Mouse (Mus musculus): ENCODE results near the gene Rassf3. TPM values are rescaled to one million over a fixed set of nuclear protein-coding genes. Genes with fewer than 3 reads are reported as not detected.

Gene Rassf3
- polyA plus RNA-seq, 1 experiment: 2.0 TPM

GRCm38 (mm10) chr10:121506731-121507583, 30.8 kb upstream of the Rassf3 start:
- Histone ChIP-seq H3K27ac (ENCODE audit: control insufficient read depth, insufficient read depth, low read depth, low read length) (no peak overlapping the region; the same call in 1 of the 2 replicates), H3K4me1 (ENCODE audit: control insufficient read depth, insufficient read depth, low read length) (peaks cover 24% of the 10 kb centered on the region), H3K4me3 (ENCODE audit: control insufficient read depth, low read depth, low read length) (peak overlapping the region; percentile 5; the same call in 1 of the 2 replicates), H3K27me3 (ENCODE audit: control insufficient read depth, insufficient read depth, low read length) (no peaks in the 10 kb centered on the region), H3K36me3 (ENCODE audit: control insufficient read depth, insufficient read depth, low read length) (no peaks in the 10 kb centered on the region)
- TF ChIP-seq CTCF (IDR thresholded peaks at IDR 0.05; ENCODE audit: control insufficient read depth, insufficient read depth, insufficient replicate concordance, low read depth, low read length): no peak
- TF ChIP-seq POLR2A (IDR thresholded peaks at IDR 0.05; ENCODE audit: control insufficient read depth, low read depth, low read length): no peak

GRCm38 (mm10) chr10:121505929-121506328, 29.8 kb upstream of the Rassf3 start:
- TF ChIP-seq POLR2A (IDR thresholded peaks at IDR 0.05; ENCODE audit: control insufficient read depth, low read depth, low read length): no peak
- TF ChIP-seq CTCF (IDR thresholded peaks at IDR 0.05; ENCODE audit: control insufficient read depth, insufficient read depth, insufficient replicate concordance, low read depth, low read length): no peak
- H3K27me3 ChIP-seq (ENCODE audit: control insufficient read depth, insufficient read depth, low read length): no peaks in the 10 kb centered on the region
- no peaks in the 10 kb centered on the region for H3K36me3 ChIP-seq (ENCODE audit: control insufficient read depth, insufficient read depth, low read length)
- H3K4me3 ChIP-seq (ENCODE audit: control insufficient read depth, low read depth, low read length): no peak overlapping the region; the same call in 1 of the 2 replicates
- H3K4me1 ChIP-seq (ENCODE audit: control insufficient read depth, insufficient read depth, low read length): peaks cover 27% of the 10 kb centered on the region
- no peak overlapping the region for H3K27ac ChIP-seq (ENCODE audit: control insufficient read depth, insufficient read depth, low read depth, low read length)

GRCm38 (mm10) chr10:121504973-121505911, 29.1 kb upstream of the Rassf3 start:
- peak; percentile 33; the same call in 1 of the 2 replicates for TF ChIP-seq POLR2A (IDR thresholded peaks at IDR 0.05; ENCODE audit: control insufficient read depth, low read depth, low read length)
- TF ChIP-seq CTCF (IDR thresholded peaks at IDR 0.05; ENCODE audit: control insufficient read depth, insufficient read depth, insufficient replicate concordance, low read depth, low read length): no peak
- Histone ChIP-seq H3K27me3 (ENCODE audit: control insufficient read depth, insufficient read depth, low read length) (no peaks in the 10 kb centered on the region), H3K4me1 (ENCODE audit: control insufficient read depth, insufficient read depth, low read length) (peaks cover 25% of the 10 kb centered on the region), H3K4me3 (ENCODE audit: control insufficient read depth, low read depth, low read length) (peak overlapping the region; percentile 83), H3K36me3 (ENCODE audit: control insufficient read depth, insufficient read depth, low read length) (no peaks in the 10 kb centered on the region), H3K27ac (ENCODE audit: control insufficient read depth, insufficient read depth, low read depth, low read length) (peak overlapping the region; percentile 72)

- Histone ChIP-seq H3K4me1 (ENCODE audit: control insufficient read depth, insufficient read depth, low read length) (peaks cover 13% of the 10 kb centered on the region), H3K27me3 (ENCODE audit: control insufficient read depth, insufficient read depth, low read length) (no peaks in the 10 kb centered on the region), H3K27ac (ENCODE audit: control insufficient read depth, insufficient read depth, low read depth, low read length) (no peak overlapping the region), H3K36me3 (ENCODE audit: control insufficient read depth, insufficient read depth, low read length) (no peaks in the 10 kb centered on the region), H3K4me3 (ENCODE audit: control insufficient read depth, low read depth, low read length) (no peak overlapping the region)
- TF ChIP-seq POLR2A (IDR thresholded peaks at IDR 0.05; ENCODE audit: control insufficient read depth, low read depth, low read length) (no peak), CTCF (IDR thresholded peaks at IDR 0.05; ENCODE audit: control insufficient read depth, insufficient read depth, insufficient replicate concordance, low read depth, low read length) (no peak)
Measured at GRCm38 (mm10) chr10:121501160-121501559, 25.0 kb upstream of the Rassf3 start.

- Histone ChIP-seq H3K4me3 (ENCODE audit: control insufficient read depth, low read depth, low read length) (no peak overlapping the region), H3K36me3 (ENCODE audit: control insufficient read depth, insufficient read depth, low read length) (no peaks in the 10 kb centered on the region), H3K4me1 (ENCODE audit: control insufficient read depth, insufficient read depth, low read length) (peaks cover 7% of the 10 kb centered on the region), H3K27ac (ENCODE audit: control insufficient read depth, insufficient read depth, low read depth, low read length) (no peak overlapping the region), H3K27me3 (ENCODE audit: control insufficient read depth, insufficient read depth, low read length) (no peaks in the 10 kb centered on the region)
- TF ChIP-seq POLR2A (IDR thresholded peaks at IDR 0.05; ENCODE audit: control insufficient read depth, low read depth, low read length) (no peak), CTCF (IDR thresholded peaks at IDR 0.05; ENCODE audit: control insufficient read depth, insufficient read depth, insufficient replicate concordance, low read depth, low read length) (no peak)
Measured at GRCm38 (mm10) chr10:121500034-121500433, 23.9 kb upstream of the Rassf3 start.

GRCm38 (mm10) chr10:121499063-121499462, 22.9 kb upstream of the Rassf3 start:
- no peaks in the 10 kb centered on the region for H3K27me3 ChIP-seq (ENCODE audit: control insufficient read depth, insufficient read depth, low read length)
- H3K4me1 ChIP-seq (ENCODE audit: control insufficient read depth, insufficient read depth, low read length): peaks cover 2% of the 10 kb centered on the region
- TF ChIP-seq POLR2A (IDR thresholded peaks at IDR 0.05; ENCODE audit: control insufficient read depth, low read depth, low read length): no peak
- no peak for TF ChIP-seq CTCF (IDR thresholded peaks at IDR 0.05; ENCODE audit: control insufficient read depth, insufficient read depth, insufficient replicate concordance, low read depth, low read length)
- H3K4me3 ChIP-seq (ENCODE audit: control insufficient read depth, low read depth, low read length): no peak overlapping the region
- no peaks in the 10 kb centered on the region for H3K36me3 ChIP-seq (ENCODE audit: control insufficient read depth, insufficient read depth, low read length)
- no peak overlapping the region for H3K27ac ChIP-seq (ENCODE audit: control insufficient read depth, insufficient read depth, low read depth, low read length)

GRCm38 (mm10) chr10:121498481-121498904, 22.3 kb upstream of the Rassf3 start:
- Histone ChIP-seq H3K4me3 (ENCODE audit: control insufficient read depth, low read depth, low read length) (no peak overlapping the region), H3K27me3 (ENCODE audit: control insufficient read depth, insufficient read depth, low read length) (no peaks in the 10 kb centered on the region), H3K36me3 (ENCODE audit: control insufficient read depth, insufficient read depth, low read length) (no peaks in the 10 kb centered on the region), H3K4me1 (ENCODE audit: control insufficient read depth, insufficient read depth, low read length) (peaks cover 2% of the 10 kb centered on the region), H3K27ac (ENCODE audit: control insufficient read depth, insufficient read depth, low read depth, low read length) (0 out of 2 replicates have a peak overlapping the region, but pooled peaks have one; percentile 29)
- TF ChIP-seq POLR2A (IDR thresholded peaks at IDR 0.05; ENCODE audit: control insufficient read depth, low read depth, low read length) (no peak), CTCF (IDR thresholded peaks at IDR 0.05; ENCODE audit: control insufficient read depth, insufficient read depth, insufficient replicate concordance, low read depth, low read length) (no peak)
